Mouse (Mus musculus) mouse embryonic stem cell (cell line): ENCODE data around the gene Slc34a3.

Source experiments
- in situ Hi-C, 2 experiments: fragments of 300-500 bp; cut with MboI; formaldehyde crosslinking; loops; 1 replicate in 1 of 2; 3 replicates in 1 of 2; pipeline ENCODE4 v1.14.3; 2019 to 2020; ENCODE audit warnings: low sequenced_read_pairs in 2 of 2, low pct_unique_long_range_greater_than_20kb in 1 of 2, mixed read lengths in 1 of 2; ENCODE audit not compliant: unreplicated experiment in 1 of 2

The Slc34a3 gene

GRCm38 (mm10) chr2:25257250-25257649 is 23.1 kb upstream of the Slc34a3 start:
- in situ Hi-C loops = loop anchor here in 1 of 2 experiments (10.0 kb wide), 1 partner anchor 62 kb away; the partner anchor contains the start of gene Tor4a

GRCm38 (mm10) chr2:25256443-25257109 is 22.4 kb upstream of the Slc34a3 start:
- in situ Hi-C loops = loop anchor here in 1 of 2 experiments (10.0 kb wide), 1 partner anchor 62 kb away; the partner anchor contains the start of gene Tor4a

GRCm38 (mm10) chr2:25255284-25255779 is 21.2 kb upstream of the Slc34a3 start, which contains the start of gene Tmem203:
Gene Tmem203 (plus strand): TSS chr2:25255439.
- in situ Hi-C loops = loop anchor here in 1 of 2 experiments (10.0 kb wide), 1 partner anchor 61 kb away; the partner anchor contains the start of gene Tor4a

- in situ Hi-C loops = loop anchor here in 1 of 2 experiments (10.0 kb wide), 1 partner anchor 58 kb away; the partner anchor contains the start of gene Tor4a
These were observed 18.2 kb upstream of the Slc34a3 start for GRCm38 (mm10) chr2:25252331-25252730.

GRCm38 (mm10) chr2:25246183-25247072 is 12.3 kb upstream of the Slc34a3 start, which contains the start of gene AL732309.1:
Gene AL732309.1 (minus strand): TSS chr2:25246863.
- in situ Hi-C loops = no loop called here

- in situ Hi-C loops = no loop called here
These were observed 10.0 kb upstream of the Slc34a3 start for GRCm38 (mm10) chr2:25244144-25244543.

- in situ Hi-C loops = no loop called here
These were observed 9.2 kb upstream of the Slc34a3 start for GRCm38 (mm10) chr2:25243342-25243741.

GRCm38 (mm10) chr2:25242101-25242506 is 7.9 kb upstream of the Slc34a3 start, which contains the start of the genes Rnf208 and Cysrt1:
Gene Rnf208 (plus strand): TSS chr2:25242255.
Gene Cysrt1 (minus strand): TSS chr2:25242452.
- in situ Hi-C loops = no loop called here

GRCm38 (mm10) chr2:25241438-25241775 is 7.2 kb upstream of the Slc34a3 start:
- in situ Hi-C loops = no loop called here

GRCm38 (mm10) chr2:25240723-25241437 is 6.7 kb upstream of the Slc34a3 start:
- in situ Hi-C loops = no loop called here

- in situ Hi-C loops = no loop called here
These were observed 6.1 kb upstream of the Slc34a3 start for GRCm38 (mm10) chr2:25240310-25240709.

- in situ Hi-C loops = no loop called here
These were observed 5.6 kb upstream of the Slc34a3 start for GRCm38 (mm10) chr2:25239766-25240165.

- in situ Hi-C loops = no loop called here
These were observed 3.9 kb upstream of the Slc34a3 start for GRCm38 (mm10) chr2:25238106-25238505.

- in situ Hi-C loops = no loop called here
These were observed 3.4 kb upstream of the Slc34a3 start for GRCm38 (mm10) chr2:25237522-25237921.

- in situ Hi-C loops = no loop called here
These were observed 2.5 kb upstream of the Slc34a3 start, which contains the start of gene Rnf224 for GRCm38 (mm10) chr2:25236614-25237013. Gene Rnf224 (minus strand): TSS chr2:25236787.

- in situ Hi-C loops = no loop called here
These were observed 522 bp upstream of the Slc34a3 start for GRCm38 (mm10) chr2:25234551-25235220.

GRCm38 (mm10) chr2:25233421-25233820 is 743 bp downstream of the Slc34a3 start:
- in situ Hi-C loops = no loop called here

- in situ Hi-C loops = no loop called here
These were observed 3.1 kb downstream of the Slc34a3 start for GRCm38 (mm10) chr2:25231038-25231437.
